Mouse (Mus musculus): ENCODE results near the gene Tmem213.

DNA sequence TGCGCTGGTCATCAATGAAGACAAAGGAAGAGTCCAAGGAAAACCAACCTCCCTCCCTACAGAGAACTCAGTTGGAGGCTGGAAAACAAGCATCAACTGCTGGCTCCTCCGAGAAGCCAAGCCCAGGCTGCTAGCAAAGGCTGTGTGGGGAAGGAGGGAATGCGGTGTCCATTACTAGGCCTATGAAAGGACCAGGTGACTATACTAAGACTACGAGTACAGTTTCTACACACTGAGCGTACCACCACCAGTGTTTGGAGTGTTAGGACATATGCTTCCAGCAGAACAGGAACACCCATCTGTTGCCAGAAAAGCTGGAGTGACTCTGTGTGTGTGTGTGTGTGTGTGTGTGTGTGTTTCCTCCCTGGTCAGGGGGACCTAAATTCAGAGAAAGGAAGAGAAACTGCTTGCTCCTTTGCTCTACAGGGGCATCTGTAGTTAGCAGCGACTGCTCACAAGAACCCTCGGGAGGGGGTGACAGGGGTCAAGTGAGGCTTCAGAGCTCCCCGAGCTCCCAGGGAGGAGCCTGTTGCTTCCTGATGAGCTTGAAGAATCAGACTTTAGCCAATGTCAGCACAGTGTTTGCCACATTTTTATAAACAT is 36.5 kb downstream of the Tmem213 start:
- TF ChIP-seq SMC3 (IDR thresholded peaks at IDR 0.05; ENCODE audit: low read depth, low read length) (no peak), RCOR1 (IDR thresholded peaks at IDR 0.05; ENCODE audit: low read depth, low read length) (no peak), HCFC1 (IDR thresholded peaks at IDR 0.05; ENCODE audit: low read depth, low read length) (no peak), CTCF (IDR thresholded peaks at IDR 0.05 in 2 of 3, conservative IDR thresholded peaks at IDR 0.05 in 1 of 3; ENCODE audit: control insufficient read depth in 1 of 3, insufficient read depth in 1 of 3, low read depth in 2 of 3, low read length in 3 of 3, poor library complexity in 1 of 3, severe bottlenecking in 1 of 3) (no peak)

Measured in MEL (cell line).